Mouse (Mus musculus) MEL-GATA-1-ER (cell line): Measurements from ENCODE around the gene Xylt1.

Source experiments
- DNase-seq: peaks from one replicate; pipeline ENCODE4 v3.0.0-alpha.2; 2012; ENCODE audit warnings: low read depth; ENCODE audit errors: extremely low read depth

Gene Xylt1

DNA sequence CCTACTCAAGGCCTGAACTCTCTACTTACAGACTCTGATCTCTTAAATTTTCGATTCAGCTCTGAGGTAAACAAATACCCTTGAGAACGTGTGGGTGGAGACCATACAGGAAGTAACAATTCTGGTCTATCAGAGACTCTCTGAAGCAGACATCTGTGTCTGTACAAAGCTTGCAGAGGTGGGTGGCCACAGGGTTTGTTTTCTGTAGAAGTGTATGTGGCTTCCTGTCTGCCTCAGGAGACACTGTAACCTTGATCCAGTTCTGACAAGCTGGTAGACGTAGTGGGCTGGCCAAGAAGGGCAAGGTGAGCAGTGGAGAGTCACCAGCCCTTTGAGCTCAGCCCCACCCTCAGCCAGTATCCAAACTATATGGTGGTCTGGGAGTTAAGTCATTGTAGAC, 233.0 kb downstream of the Xylt1 start:
- DNase-seq, result no peak

DNA sequence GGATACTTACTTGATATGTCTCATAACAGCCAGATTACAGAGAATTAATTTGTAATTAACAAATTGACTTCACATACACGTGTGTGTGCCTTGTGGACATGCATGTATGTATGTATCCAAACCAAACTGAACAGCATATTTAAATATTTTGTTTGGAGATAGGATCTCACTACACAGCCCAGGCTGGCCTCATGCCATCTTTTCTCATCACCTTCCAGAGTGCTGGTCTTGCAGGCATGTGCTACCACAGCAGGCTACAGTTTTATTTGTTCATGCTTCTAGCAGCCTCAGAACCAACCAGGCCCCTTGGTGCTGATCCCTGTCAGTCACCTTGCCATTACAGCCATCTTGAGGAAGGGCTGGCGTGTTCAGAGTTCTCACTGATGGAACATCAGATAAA, 233.6 kb downstream of the Xylt1 start:
- no peak for DNase-seq

DNA sequence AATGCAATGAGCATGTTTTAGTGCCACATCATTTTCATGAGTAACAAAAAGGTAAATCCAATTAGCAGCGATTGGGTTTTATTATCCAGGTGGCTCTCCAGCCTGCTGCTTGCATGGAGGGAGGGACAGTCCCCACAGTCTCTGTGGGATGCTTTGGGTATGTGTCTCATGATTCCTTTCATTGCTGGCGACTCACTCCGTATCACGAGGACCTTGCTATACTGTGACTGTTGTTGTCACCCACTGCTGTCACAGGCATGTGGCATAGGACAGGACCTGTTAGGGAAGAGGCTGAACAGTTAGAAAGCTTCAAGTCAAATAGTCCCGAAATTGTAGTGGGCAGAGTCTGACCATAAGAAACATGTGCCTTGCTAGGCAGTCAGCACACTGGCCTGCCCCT, 234.1 kb downstream of the Xylt1 start:
- no peak for DNase-seq

DNA sequence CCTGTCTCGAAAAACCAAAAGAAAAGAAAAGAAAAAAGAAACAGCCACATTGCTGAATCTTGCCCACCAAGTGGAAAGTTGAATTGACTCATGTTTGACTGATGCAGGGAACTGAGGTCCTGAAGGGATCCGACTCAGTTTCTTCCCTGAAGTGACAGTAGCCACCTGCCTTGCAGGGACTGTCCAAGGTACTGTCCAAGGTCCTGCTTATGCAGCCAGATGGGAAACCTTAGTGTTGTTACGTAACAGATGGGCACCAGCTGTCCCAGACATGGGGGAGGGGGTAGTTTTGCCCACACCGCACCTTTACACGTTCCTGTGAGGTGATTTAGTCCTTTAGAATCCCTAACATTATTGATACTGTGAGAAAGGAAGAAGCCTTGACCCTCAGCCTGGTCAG, 235.5 kb downstream of the Xylt1 start:
- no peak for DNase-seq

DNA sequence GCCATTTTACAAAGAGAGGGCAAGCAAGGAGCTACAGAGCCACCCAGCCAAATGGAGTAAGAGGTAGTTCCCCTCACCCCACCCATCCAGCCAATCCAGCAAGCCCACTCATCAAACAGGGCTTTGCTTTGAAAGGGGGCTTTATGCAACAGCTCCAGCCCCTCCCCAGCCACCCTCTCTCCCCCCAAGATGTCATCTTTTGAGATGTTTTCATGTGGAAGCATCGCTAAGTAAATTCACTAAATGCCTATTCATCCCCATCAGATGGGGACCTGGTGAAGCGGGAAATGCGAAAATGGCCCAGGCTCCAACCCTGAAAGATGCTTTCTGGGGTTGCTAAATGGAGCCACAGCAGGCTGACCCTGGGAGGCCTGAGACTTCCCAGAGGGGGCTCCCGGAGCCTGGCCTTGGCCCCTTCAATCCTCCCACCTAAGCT, 238.0 kb downstream of the Xylt1 start:
- DNase-seq, result no peak

DNA sequence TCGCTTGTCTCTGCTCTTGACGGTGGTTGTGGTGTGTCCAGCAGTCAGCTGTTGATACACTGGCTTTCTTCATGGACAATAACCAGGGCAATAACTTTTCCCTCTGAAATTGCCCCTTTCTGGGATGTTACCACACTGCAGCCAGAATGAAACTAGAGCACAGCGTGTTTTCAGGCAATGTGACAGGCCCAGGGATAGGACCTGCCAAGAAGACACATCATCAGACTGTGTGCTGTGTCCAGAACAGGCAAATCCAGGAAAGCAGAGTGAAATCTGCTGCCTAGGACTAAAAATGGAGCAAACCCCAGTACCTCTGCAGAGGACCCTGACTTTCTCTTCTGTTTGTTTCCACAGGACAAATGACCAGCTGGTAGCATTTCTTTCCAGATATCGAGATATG, 240.8 kb downstream of the Xylt1 start:
- DNase-seq, result no peak

DNA sequence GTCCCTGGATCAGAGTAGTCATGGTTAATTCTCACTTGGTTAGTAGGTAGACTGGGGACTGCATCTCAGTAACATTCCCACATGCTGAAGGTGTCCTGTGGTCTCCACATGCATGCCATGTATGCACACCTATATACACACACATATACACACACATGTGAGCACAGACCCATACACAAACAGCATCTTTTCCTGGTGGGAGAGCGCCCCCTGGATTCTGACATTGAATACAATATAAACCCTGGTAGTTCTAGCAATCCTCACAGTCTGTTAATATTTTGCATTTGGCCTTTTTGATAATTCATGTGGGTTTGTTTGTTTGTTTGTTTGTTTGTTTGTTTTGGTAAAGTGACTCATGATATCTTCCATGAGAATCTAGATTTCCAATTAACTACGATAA, 242.0 kb downstream of the Xylt1 start:
- no peak for DNase-seq

DNA sequence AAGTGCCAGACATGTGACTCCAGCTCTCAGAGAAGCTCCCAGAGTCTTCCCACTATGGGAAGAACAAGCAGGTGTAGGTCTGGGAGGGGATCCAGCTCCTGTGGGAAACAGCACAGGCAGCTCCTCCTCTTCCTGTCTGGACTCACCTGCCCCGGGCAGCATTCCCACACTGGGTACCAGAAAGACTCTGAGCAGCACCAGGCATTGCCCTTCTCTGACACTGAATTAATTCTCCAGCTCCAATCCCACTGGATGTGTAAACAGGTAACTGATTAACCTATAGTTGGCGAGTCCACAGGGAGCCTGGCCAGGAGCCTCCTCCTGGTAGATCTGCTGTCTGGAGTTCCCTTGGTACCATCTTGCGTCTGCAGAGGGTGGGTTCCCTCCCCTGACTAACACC, 248.0 kb downstream of the Xylt1 start:
- no peak for DNase-seq

DNA sequence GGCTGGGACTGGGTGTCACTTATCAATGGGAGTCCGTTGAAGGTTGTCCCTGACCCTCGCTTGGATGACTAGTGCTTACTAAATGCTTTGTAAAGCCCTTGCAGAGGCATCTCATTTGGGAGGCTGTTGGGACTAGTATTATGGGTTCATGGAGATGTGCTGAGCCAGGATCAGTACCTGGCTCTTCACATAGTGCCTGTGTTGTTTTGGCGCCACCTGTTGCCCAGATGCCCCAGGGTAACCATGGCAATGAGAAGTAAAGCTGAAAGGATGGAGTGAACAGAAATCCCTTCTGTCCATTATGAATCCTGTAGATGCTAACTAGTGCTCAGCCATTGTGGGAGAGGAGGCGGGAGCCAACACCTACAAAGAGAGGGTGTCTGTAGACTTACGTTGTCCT, 249.9 kb downstream of the Xylt1 start:
- no peak for DNase-seq

DNA sequence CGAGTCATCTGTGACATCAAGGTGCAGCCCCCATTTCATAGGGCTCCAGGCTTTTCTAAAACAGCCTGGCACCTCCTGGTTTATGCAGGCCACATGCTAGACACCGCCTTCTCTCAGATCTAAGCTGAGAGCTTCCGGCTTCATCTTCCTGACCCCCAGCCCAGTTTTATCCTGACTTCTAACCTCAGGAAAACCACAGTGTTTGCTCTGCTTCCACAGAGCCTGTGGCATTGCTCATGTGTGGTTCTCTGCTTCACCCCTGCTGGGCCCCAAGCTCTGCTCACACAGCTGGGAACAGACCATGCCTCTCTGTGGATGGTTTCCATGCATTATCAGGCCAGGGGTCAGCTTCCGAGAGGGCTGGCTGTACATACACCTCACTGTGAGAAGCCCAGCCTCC, 254.8 kb downstream of the Xylt1 start:
- DNase-seq, result no peak

DNA sequence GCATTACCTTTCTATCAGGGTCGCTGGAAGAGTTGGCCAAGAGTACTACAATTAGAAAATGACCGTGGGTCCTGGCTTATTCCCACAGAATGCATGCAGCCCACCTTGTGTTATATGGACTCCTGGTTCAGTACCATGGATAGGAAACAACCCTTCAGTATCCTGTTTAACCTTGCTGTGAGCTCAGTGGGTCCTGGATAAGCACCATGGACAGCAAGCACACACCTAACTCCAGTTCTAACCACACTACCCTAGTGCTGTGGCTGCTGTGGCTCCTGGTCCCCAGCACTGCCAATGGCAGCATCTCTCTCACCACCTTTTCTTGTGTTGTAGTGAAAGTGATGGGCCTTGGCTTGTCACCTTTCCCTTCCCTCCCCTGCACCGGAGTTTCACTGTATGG, 255.9 kb downstream of the Xylt1 start:
- no peak for DNase-seq

DNA sequence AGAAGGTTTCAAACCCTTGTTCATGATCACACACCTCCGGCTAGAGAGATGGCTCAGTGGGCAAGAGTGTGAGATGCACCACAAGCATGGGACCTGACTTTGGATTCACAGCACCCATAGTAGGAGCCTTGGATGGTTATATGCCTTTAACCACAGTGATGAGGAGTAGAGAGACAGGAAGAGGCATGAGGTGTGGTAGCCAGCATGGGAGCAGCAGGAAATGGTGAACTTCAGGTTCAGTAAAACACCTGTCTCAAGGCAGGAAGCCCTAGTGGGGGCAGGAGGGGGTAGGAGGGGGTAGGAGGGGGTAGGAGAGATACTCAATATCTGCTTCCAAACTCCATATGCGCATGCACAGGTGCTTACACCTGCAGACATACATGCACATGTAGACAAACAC, 257.2 kb downstream of the Xylt1 start:
- no peak for DNase-seq

DNA sequence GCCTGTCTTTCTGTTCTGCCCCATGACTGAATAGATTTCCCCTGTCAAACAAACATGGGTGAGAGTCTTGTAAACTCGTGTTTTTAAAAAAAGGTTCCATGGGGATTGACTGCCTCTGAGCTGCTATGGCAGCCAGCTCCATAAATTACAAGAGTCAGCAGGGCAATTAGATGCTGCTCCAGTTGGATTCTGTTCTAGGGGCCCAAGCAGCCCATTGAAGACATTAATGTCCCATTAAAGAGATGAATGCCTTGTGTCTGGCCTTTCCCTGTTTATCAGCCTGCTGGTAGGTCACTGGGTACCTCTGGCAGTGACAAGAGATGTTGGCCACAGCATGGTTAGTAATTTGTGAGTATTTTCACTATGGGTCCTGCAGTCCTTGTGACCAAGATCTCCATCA, 271.9 kb downstream of the Xylt1 start:
- no peak for DNase-seq

DNA sequence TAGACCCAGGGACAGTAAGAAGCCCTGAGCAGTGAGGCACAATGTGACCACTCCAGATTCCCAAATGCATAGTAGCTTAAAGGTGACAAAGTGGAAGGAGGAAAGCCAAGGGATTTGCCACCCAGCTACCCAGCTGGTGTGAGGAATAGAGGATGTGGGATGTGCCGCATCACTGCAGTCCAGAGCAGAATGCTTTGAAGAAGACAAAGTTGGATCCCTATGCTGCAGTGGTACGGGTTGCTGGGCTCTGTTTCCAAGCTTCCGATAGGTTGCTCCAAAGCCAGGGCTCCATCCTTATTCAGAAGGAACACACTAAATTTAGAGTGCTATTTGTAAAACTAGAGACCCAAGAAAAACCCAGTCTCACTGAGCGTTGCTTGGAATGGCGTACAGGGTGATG, 275.0 kb downstream of the Xylt1 start:
- DNase-seq, result no peak

DNA sequence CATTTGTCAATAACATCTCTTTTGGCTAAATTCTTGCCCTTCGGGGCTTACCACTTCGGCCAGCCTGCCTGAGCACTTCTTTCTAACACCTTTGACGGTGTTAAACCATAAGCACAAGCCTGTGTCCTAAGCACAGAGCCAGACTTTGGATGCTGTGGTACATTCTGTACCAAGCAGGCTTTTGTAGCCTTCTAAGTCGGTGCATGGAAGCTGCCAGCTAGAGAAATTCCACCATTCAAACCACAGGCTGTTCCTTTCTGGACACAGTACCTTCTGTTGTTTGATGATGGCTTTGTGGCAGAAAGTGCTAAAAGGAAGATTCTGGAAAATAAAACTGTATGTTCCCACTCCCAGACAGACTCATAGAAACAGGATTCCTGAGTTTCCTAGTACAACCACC, 277.4 kb downstream of the Xylt1 start:
- no peak for DNase-seq

DNA sequence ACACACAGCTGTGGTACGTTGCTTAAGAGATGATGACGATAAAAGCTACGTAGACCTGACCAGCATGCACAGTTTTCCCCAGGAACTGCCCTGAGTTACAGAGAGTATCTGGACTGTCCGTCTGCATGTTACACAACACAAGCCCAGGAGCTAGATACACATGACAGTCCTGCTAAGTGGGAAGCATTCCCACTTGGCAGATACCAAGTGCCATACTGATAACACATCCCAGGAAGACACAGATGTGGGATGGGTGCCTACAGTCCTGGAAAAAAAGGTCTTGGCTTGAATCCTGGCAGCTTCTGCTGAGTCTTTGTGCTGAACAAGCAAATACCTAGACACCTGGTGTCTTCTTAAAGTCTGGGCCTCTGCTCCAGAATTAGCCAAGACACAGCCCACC, 278.0 kb downstream of the Xylt1 start:
- DNase-seq, result no peak

DNA sequence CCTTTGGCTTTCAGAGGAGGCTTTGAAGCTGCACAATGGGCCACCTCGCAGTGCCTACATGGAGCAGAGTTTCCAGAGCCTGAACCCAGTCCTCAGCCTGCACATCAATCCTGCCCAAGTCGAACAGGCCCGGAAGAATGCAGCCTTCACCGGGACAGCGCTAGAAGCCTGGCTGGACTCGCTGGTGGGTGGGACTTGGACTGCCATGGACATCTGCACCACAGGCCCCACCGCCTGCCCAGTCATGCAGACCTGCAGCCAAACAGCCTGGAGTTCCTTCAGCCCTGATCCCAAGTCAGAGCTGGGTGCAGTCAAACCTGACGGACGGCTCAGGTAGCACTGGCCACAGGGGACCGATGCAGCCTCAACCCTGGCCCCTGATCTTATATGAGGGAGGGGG, 286.5 kb downstream of the Xylt1 start:
- no peak for DNase-seq

DNA sequence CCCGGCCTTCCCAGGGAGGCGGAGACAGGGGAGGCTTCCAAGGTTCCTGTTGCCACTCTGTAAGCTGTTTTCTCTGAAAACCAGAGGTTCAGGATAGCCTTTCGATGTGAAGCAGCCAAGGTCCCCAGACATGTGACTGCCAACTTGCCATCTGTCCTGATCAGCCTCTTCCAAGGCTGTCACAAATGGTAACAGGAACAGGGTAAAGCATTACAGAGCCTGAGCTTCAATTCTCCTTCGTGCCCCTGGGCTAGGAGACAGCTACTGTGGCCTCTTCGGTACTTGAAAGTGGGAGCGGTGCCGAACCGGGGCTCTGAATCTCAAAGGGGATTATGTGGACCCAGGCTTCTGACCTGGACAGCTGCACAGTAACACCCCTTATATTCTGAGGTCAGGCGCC, 287.4 kb downstream of the Xylt1 start:
- no peak for DNase-seq

DNA sequence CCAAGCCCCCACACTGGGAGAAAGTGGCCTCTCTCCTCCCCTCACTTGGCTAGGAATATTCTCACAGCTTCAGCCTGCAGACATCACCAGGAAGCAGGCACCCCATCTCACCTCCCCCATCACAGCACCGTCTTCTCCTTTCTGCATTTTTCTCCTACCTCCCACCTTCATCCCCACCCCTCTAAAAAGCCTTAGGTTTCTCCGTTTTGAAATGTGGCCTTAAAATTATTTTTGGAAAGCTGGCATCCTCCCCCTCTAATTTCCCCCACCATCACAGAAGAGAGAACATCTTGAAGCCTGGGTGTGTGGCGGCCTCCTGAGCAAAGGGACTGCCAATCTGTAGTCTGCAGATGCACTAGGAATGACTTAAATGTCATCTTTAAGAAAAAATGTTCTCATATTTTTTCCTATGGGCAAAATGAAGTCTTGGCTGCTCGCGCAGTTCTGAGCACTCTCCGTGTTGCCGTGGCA, 291.4 kb downstream of the Xylt1 start:
- no peak for DNase-seq

DNA sequence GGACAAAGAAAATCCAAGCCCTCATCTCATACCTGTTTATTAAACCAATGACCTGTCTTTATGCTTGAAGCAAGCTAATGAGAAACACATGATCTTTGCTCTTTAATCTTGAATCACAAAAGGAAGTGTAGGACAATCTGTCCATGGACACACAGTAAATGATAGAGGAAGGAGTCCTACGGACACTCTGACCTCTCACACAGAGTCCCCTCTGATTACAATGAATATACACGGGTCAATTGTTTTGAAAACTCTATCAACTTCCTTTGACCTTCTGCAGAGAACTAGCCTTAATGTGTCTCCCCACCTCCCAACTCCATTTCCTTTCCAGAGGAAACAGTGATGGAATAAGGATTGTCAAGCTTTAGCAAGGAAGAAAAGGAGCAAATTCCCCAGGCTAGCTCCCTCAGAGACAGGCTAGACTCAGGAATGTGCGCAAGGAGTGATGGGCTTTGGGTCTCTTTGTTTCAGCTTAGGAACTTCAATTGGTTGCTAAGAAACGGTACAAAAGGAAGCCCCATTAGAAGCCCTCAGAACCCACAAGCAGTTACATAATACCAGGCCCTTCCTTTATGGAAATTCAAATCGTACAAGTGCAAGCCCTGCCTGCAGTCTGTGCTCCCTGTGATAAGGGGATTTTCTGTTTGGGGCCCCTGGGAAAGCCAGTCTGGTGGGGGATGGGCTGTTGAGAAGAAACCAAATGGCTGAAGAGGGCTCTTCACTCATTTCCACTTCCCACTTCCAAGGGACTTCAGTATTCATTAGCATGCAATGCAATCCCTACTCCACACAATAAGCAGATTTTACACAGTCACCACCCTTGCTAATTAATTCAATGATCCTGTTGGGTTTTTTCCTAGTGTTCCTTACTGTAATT, 305.6 kb downstream of the Xylt1 start:
- no peak for DNase-seq

DNA sequence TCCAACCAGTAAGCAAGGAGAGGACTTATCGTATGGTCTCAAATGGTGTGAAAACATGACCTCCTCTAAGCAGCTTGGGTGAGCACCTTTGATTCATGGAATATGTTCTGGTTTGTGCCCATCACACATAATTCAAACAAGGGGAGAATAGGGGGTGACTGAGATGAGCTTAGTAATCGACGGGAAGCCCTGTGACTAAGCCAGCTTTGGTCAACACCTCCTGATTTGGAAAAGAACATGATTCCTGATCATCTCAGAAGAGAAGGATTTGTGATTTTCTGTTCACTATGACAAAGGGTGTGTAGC, 306.2 kb downstream of the Xylt1 start:
- no peak for DNase-seq

DNA sequence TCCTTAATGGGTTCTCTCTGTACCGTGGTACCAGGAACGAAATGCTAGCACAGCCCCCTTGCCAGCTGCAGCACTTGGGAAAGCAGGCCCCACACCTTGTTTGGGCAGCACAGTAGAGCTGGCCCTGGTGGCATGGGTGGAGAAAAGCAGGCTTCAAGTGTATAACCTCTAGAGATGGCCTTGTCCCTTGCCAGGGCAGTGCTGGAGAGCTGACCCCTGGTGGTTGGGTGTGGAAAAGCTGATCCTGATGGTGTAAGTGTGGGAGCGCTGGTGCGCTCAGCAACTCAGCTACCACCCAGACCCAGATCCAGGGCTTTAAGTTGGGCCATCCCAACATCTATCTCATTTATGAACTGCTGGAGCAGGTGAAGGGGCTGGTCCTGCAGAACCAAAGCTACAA, 314.8 kb downstream of the Xylt1 start:
- DNase-seq, result no peak

DNA sequence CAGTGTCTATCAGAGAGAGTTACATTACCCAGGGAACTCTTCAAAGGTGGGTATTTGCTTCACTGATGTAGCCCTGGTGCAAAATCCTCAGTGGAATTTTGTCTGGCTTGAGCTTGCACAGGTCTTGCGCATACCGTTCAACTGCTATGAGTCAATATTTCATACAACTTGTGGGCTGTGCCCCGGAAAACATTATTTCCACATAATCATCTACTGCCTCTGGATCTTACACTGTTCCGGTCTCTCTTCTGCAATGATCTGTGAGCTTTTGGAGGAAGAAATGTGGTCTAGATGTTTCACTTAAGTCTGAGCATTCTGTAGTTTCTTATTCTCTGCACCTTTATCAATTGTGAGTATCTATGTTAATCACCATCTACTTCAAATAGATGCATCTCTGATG, 316.9 kb downstream of the Xylt1 start:
- DNase-seq, result no peak
